Mouse (Mus musculus) brain, adult 2 months (tissue): ENCODE data around the gene Cnih2.

Source experiments
- DNase-seq: peaks from one replicate; pipeline ENCODE4 v3.0.0; 2011; ENCODE audit warnings: low read depth, low spot score

Gene Cnih2

DNA sequence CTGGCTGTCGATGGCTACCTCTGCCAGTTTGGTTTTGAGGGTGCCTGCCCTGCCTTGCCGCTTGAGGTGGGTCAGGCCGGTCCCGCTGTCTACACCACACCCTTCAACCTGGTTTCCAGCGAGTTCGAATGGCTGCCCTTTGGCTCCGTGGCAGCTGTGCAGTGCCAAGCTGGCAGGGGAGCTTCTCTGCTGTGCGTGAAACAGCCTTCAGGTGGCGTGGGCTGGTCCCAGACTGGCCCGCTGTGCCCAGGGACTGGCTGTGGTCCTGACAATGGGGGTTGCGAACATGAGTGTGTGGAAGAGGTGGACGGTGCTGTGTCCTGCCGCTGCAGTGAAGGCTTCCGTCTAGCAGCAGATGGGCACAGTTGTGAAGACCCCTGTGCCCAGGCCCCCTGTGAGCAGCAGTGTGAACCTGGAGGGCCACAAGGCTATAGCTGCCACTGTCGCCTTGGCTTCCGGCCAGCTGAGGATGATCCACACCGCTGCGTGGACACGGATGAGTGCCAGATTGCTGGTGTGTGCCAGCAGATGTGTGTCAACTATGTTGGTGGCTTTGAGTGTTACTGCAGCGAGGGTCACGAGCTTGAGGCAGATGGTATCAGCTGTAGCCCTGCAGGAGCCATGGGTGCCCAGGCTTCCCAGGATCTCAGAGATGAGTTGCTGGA is 29.6 kb downstream of the Cnih2 start:
- DNase-seq, result no peak

DNA sequence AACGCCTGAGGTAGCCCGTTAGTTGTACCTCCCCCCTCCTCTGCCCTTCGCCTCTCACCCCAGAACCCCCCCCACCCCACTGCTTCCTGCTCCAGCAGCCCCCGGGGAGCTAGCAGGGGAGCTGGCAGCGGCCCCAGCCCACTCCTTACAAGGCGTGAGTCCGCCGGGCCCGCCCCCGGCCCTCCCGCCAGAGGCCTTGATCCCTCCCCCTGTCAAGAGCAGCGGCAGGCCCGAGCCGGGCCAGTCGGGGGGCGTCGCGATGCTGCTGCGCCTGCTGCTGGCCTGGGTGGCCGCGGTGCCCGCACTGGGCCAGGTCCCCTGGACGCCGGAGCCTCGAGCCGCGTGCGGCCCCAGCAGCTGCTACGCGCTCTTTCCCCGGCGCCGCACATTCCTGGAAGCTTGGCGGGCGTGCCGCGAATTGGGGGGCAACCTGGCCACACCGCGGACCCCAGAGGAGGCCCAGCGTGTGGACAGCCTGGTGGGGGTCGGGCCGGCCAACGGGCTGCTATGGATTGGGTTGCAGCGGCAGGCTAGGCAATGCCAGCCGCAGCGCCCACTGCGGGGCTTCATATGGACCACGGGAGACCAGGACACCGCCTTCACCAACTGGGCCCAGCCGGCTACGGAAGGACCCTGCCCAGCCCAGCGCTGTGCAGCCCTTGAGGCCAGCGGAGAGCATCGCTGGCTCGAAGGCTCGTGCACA is 30.3 kb downstream of the Cnih2 start, which contains the start of gene Cd248:
TSS of gene Cd248 (plus strand) at position 212 of the 703 bp plus-strand sequence.
- DNase-seq, result no peak

DNA sequence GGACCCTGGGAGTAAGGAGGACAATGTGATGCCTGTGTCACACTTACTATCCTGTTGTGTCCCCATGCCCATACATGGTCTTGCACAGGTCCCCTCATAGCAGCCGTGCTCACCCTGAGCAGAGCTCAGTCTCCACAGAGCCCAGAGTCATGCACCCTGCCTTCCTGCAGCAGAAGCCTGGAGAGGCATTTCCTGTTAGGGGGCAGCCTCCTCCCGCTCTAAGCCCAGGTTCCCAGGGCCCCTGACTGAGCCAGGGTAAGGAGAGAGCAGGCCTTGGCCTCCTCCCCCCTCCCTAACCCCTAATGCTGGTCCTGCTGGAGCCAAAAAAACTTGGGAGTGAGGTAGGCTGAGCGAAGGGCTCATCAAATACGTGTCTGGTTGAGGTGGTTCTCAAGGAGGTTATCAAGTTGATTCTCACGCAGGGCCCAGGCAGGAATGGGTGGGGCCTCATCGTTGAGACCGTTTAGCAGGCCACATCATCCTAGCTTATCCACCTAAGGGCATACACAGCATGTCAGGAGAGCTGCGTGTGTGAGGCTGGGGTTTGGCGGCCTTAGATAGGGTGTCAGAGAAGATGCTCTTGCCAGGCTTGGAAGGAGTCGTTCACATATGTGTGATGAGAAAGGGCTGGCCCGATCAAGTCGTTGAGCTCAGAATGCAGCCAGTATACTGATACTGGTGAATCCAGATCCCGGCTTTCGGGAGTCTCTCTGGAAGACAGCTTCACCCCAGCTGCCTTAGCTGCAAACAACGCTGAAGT is 31.1 kb downstream of the Cnih2 start:
- DNase-seq, result no peak

DNA sequence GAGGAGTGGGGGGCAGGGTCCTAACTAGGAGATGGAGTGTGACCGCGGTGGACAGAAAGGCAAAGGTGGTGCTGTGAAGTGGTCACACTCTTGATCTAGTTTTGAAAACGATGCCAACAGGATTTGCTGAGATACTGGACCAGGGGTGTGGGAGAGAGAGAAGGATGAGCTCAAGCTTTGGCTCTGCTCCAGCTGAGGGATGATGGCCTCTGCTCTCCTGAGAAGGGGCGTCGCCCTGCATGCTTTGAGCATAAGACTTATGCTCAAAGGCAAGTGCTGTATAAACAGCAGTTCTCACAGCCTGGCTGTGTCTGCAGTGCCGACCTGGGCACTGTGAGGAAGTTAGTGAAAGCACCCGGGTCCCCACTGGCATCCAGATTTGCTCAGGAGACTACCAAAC is 33.2 kb downstream of the Cnih2 start:
- DNase-seq, result no peak

DNA sequence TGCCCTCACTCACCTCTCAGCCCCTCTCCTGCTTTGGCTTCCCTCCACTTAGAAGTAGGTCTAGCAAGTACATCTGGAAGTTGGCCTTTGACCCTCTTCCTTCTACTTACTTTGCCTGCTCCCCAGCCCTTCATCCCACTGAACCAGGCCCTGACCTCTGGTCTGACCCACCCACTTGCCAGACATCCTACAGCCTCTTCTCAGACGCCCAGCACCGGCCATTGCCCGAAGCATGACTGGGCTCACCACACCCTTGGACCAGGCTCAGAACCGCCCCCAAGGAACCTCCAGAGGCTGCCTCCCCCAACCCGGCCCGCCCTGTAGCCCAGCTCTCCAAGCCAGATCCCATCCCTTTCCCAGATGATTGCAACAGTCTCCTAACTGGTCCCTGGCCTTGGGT is 35.9 kb downstream of the Cnih2 start:
- no peak for DNase-seq

DNA sequence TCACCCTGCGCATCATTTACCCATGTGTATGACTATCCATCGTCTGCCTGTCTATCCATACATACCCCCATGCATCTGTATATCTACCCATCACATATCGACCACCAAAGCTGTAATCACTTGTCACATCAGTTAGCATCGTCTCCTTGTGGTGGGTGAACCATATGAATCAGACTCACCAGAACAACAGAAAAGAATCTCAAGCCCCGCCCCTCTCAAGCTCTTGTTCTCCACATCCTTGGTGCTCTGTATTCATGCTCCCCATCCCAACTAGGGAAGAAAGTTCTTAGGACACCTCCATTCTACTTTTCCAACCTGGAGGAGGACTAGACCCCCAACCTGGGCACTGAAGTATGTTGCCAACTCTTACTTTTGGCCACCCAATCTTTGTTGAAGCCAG is 36.3 kb downstream of the Cnih2 start:
- no peak for DNase-seq

DNA sequence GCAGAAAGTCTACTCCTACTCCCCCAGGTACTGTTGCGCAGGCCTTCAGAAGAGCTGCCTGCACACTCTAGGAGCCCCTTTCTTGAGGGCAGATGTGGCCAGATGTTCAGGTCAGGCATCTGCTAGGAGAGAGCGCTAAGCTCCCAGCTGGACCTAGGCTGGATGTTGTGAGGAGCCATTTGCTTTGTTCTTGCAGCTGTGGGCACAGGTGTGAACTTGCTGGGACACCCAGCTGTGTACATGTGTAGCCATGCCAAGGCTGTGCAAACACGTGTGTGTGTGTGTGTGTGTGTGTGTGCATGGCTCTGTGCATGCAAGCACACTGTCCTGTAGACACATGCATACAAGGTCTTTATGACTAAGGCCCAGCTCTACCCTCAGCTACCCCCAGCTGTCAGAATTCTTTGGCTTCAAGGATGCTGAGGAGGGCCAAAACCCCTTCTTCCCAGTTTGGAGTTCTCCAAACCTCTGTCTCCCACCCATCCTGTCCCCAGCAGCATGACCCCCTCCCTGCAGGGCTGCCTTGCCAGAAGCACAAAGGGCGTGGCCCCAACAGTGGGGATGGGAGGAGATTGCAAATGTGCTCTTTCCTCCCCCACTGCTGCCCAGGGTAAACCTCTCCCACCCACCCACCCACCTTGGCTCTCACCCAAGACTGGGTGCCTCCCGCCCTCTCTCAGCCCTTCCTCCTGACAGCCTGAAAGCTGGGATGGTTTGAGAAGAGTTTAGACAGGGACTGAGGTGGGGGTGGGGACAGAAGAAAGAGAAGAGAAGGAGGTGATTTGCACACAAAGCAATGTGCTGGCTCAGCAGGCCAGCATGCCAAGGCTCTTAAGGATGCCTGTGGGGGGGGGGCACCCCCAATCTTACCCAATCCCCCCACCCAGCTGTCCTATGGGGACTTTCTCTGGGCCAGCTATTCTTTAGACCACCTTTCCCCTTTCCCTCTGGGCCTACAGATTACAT is 37.7 kb downstream of the Cnih2 start:
- DNase-seq, result no peak

DNA sequence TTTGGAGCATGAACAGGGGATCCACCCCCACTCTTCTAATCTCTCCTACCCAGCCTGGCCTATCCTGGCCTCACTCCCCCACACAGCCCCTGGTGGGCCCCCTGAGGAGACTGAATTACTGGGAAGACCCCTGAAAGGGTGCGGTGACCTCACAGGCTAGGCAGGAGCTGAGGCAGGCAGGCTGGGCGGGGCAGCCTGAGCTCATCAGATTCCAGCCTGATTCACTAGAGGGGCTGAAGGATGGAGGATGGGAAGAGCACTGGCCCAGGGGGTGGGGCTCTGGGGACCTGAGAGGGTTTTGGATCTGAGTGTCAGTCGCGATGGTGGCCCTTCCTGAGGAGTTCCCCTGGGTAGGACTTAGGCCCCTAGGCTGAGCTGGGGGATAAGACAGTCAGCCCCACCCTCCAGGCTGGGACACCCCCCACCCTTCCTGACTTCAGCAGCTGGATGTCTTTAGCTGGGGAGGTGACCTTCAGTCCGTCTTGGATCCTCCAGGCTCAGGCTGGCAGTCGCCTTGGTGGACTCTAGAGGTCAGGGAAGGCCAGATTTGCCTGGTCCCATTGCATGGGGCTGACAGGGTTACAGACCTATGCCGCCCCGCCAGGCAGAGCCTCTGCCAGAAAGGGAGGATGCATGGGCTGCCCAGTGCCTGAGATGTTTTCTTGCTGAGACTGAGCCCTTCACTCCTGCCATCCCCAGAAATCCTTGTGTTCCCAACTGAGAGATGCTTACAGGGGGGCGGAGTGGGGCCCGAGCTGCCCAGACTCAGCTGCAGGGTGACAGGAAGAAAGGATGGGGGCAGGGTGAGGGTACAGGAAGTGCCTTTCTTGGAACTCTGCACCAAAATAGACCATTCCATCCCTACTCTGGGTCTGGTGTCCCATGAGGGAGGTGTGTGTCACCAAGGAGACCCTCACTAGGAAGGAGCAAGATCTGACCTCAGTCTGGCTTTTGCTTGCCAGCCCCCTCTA is 39.2 kb downstream of the Cnih2 start:
- no peak for DNase-seq

DNA sequence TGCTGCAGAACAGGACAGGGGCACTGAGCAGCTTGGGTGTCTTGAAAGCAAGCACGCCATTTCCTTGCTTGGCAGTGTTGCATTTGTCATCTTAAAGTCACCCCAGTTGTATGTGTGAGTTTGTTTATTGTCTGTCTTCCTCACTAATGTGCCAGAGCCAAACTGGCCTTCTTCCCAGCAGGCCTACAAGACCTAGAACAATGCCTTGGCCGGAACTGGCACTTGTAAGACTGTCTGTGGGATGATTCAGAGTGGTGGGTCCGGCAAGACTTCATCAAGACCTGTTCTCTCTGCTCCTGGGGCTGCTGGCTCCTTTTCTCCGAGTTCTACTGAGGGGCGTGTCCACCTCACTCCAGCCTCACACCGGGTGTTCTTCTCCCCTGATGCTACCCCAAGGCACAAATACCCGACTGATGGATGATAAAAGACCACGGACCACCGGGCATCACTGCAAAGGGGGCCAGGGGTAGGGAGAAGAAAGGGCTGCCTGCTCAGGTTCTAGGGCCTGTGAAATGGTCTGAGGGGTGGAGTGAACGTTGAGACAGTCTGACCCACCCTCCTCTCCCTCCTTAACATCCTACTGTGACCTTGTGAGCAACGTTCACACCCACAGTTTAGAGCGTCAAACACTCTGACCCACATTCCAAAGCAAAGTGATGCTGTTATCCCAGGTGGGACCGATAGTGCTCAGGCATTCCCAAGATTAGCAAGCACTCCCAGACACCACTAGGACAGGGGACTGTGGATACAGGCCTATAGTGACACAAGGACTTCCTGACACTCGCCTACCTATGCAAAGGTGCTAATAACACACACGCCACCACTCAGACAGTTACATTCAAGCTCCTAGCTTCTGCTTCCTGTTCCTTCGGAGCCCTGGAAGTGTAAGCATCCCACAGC is 40.2 kb downstream of the Cnih2 start:
- no peak for DNase-seq

DNA sequence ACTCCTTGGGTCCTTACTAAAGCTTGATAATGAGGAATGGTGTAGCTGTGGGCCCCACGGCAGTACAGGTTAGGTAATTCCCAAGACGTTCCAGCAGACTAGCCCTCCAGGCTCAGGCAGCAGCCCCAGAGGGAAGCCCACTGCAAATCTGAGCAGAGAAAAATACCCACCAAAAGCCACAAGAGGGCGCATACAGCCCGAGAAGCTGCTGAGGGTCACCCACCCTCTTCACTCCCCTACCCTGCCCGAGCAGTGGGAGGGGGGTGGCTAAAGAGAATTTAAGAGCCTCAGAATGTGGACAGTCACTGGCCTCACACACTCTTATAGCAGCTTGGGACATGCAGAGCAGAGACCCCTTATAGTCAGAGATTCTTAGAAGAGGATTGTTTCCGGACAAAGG is 42.1 kb downstream of the Cnih2 start:
- peak; percentile 49 for DNase-seq

DNA sequence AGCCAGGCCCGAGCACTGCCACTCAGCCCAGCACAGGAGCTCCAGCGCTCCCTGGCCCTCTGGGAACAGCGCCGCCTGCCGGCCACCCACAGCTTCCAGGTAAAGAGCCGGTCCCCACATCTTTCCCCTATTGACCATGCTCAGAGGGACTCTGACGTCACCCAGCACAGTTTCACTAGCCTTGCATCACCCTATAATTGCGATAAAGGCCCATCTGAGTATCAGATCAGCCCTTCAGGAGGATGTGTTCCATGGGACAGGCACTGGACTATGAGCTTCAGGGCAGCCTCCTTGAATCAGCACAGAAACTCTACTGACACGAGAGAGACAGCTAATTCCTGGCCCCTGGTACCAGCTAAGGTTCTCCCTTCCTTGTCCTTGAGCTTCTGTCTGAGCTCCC is 44.4 kb downstream of the Cnih2 start:
- DNase-seq, result peak; percentile 73

DNA sequence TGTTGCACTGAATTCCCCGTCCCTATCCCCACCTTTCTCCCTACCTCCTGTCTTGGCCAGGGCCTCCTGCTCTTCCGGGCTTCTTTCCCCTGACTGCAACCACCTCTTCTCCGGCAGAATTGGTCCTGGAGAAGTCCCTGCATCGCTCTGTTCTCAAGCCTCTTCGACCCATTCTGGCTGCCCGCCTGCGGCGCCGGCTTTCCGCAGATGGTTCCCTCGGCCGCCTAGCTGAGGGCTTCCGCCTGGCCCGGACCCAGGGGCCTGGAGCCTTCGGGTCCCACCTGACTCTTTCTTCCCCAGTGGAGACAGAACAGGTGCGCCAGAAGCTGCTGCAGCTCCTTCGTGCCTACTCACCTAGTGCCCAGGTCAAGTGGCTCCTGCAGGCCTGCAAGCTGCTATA is 45.5 kb downstream of the Cnih2 start:
- peak; percentile 49 for DNase-seq

DNA sequence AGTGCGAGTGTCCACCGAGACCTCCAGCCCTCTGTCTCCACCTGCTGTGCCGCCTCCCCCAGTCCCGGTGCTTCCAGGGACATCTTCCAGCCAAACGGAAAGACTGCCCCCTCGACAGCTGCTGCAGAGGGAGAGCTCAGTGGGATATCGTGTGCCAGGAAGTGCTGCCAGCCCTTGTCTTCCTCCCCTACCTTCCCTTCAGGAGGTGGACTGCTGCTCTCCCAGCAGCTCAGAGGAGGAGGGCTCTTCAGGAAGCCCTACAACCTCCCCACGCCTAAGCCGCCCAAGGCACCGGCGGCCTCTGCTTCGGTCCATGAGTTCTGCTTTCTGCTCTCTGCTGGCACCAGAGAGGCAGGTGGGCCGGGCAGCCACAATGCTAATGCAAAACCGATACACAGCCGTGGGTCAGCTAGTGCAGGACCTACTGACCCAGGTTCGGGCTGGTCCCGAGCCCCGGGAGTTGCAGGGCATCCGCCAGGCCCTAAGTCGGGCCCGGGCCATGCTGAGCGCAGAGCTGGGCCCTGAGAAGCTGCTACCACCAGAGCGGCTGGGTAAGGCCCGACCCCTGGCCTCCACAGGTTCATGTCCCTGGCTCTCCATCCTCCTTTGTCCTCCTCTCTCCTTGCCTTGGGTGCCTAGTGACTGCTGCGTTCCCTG is 46.0 kb downstream of the Cnih2 start:
- peak; percentile 87 for DNase-seq

DNA sequence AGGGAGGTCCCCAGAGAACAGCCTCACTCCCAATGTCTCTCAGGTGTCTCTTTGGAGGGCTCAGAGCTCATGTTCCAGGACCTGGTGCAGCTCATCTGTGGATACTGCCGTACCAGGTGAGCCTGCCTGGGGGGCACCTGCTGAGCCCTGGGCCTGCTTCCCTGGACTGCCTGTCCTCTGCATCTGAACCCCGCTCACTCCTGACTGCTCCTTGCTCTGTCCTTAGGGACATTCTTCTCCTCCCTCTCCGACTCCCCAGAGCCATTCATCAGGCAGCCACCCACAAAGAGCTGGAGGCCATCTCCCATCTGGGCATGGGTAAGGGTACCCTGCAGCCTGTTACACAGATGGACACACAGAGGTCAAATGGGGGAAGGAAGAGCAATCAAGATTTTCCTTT is 46.8 kb downstream of the Cnih2 start:
- no peak for DNase-seq

DNA sequence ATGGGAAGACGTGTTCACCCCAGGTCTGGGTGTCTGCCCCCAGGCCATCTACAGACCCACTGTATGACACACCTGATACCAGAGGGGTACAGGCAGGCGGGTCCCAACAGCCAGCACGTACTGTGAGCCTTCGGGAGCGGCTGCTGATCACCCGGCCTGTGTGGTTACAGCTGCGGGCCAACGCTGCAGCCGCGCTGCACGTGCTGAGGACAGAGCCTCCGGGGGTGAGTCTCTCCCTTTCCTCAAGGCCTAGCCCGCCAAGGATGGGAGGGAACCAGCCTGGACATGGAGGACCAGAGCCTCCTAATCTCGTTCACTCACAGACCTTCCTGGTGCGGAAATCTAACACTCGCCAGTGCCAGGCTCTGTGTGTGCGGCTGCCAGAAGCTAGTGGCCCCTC is 47.3 kb downstream of the Cnih2 start:
- DNase-seq, result no peak

DNA sequence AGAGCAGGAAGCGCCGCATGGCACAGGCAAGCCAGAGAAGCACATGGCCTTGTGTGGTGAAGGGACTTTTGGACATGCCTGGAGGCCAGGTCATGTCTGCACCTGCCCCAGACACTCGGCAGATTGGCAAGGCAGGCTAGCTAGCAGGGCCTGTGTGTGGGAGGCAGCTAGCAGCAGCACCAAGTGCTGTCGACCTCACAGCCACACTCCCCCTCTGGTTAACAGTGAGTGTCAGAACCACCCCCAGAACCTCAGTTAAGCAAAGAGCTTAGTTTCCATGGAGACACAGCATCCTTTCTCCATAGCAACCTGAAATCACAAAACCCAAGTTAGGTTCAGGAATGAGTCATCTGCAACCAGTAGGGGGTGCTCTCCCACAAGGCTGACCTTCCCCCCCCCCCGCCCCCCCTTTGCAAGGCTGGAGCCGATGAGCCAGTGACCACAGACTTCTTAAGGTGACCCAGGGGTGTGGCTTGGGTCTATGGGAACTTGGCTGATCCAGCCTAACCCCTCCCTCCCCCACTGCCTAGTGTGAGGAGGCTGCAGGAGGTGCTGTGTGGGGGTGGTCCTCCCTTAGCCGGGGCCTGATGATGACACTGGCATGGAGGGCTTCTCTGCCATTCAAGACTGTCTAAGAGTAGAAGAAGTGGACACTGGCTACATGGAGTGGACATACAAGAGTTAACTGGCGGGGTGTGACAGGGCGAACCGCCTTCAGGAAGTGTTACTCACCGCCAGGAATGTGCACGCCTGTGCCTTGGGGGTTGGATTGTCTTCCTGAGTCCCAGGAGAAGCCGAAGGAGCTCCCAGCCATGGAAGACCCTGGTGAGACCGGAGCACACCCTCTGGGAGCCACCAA is 48.0 kb downstream of the Cnih2 start, which contains the start of gene Rin1:
TSS of gene Rin1 (plus strand) at position 435 of the 859 bp plus-strand sequence.
- peak; percentile 97 for DNase-seq

DNA sequence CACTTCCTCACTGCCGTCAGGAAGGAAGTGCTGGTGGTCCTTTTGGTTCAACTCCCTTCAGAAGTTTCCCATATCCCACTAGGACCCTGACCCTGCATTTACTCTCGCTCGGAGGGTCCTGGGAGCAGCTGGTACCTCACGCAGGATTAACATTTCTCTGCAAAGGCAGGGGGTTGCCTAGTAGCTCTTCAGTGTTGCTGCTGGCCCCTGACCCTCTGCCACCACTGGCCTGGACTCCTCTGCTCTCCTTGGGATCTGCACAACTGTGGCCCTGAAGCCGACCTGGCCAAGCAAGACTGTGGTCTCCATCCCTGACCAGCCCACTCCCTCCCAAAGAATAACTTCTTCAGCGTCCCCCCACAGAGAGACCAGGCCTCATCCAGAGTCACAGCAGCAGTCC is 49.0 kb downstream of the Cnih2 start:
- DNase-seq, result no peak
